Mouse (Mus musculus) testis, adult 2 months (tissue): ENCODE measurements at regions not wholly inside any gene's neighbourhood (a gene's known extent, or its start where the extent isn't known, plus 50 kb on each side); places are given as distances from the start of the nearest gene placed in this dataset.

Experiments used
- CTCF ChIP-seq: fragments of 200-500 bp; IDR thresholded peaks from 2 replicates; pipeline ENCODE4 v1.5.1; 2012; ENCODE audit warnings: low read depth, mild to moderate bottlenecking, inconsistent platforms, low read length, moderate library complexity; ENCODE audit not compliant: control insufficient read depth, insufficient read depth, insufficient replicate concordance
- POLR2A ChIP-seq: fragments of 200-500 bp; IDR thresholded peaks from 2 replicates; pipeline ENCODE4 v1.6.1; 2012; ENCODE audit warnings: low read depth, mild to moderate bottlenecking, inconsistent platforms, low read length, moderate library complexity; ENCODE audit not compliant: control insufficient read depth

DNA sequence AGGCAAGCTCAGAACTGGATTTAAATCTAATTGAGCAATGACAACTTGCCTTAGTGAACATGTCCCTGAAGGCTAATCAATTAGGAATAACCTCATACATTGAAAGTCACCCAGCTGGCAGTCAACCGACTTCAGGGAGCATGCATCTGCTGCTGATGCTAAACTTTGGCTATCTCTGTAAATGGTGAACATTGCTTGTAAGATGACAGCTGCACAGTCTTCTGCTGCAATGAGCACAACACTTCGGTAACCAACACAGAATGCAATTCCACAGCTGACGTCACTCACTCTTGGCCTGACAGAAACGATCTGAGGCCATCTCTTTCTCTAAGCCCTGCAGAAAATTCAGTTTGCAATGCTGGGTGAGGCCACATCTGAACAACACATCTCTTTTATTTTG is 290.6 kb downstream of the Ankrd50 start:
- TF ChIP-seq POLR2A (no peak), CTCF (no peak)
